Mouse (Mus musculus) heart, postnatal 0 days (tissue): Measurements from ENCODE around the gene Nfasc. TPM values are rescaled to one million over a fixed set of nuclear protein-coding genes. Genes with fewer than 3 reads are reported as not detected.
A peak's percentile ranks its signal among the peaks of the same experiment; 100 is the strongest.

ENCODE experiments used
- ATAC-seq: fragments of 200-750 bp; cut with Nextera tagmentation; 2 replicates; pipeline ENCODE4 v1.8.0; 2017; ENCODE audit warnings: low read depth, moderate number of reproducible peaks, moderate library complexity; ENCODE audit not compliant: insufficient read depth
- DNase-seq: peaks from one replicate; pipeline ENCODE4 v3.0.0-alpha.2; 2016; ENCODE audit warnings: low spot score
- H3K27ac ChIP-seq: fragments of 300-500 bp; sonication (generic); 2 replicates; pipeline ENCODE4 v1.5.1; 2014; ENCODE audit warnings: low read depth, mild to moderate bottlenecking
- H3K27me3 ChIP-seq: fragments of 300-500 bp; sonication (generic); 2 replicates; pipeline ENCODE4 v1.6.1; 2014; ENCODE audit warnings: low read length, mixed read lengths; ENCODE audit not compliant: control insufficient read depth, insufficient read depth
- H3K36me3 ChIP-seq: fragments of 300-500 bp; sonication (generic); replicated peaks from 2 replicates; pipeline ENCODE4 v1.6.1; 2014; ENCODE audit warnings: low read length, mixed read lengths; ENCODE audit not compliant: control insufficient read depth, insufficient read depth
- H3K4me1 ChIP-seq: fragments of 300-500 bp; sonication (generic); 2 replicates; pipeline ENCODE4 v1.6.1; 2014; ENCODE audit warnings: antibody characterized with exemption; ENCODE audit not compliant: control insufficient read depth, insufficient read depth
- H3K4me2 ChIP-seq: fragments of 300-500 bp; sonication (generic); 2 replicates; pipeline ENCODE4 v1.6.1; 2014; ENCODE audit warnings: low read depth, mild to moderate bottlenecking, low read length, moderate library complexity
- H3K4me3 ChIP-seq: fragments of 300-500 bp; sonication (generic); 2 replicates; pipeline ENCODE4 v1.5.1; 2014; ENCODE audit warnings: low read depth, low read length
- H3K9ac ChIP-seq: fragments of 300-500 bp; sonication (generic); replicated peaks from 2 replicates; pipeline ENCODE4 v1.6.1; 2014; ENCODE audit warnings: low read depth, low read length, mixed read lengths
- H3K9me3 ChIP-seq: fragments of 300-500 bp; sonication (generic); replicated peaks from 2 replicates; pipeline ENCODE4 v1.6.1; 2016; ENCODE audit warnings: low read length; ENCODE audit not compliant: control insufficient read depth
- CTCF ChIP-seq: IDR thresholded peaks from 2 replicates; pipeline ENCODE4 v1.5.1; 2016; ENCODE audit warnings: antibody characterized with exemption, control low read depth, low read depth
- EP300 ChIP-seq: IDR thresholded peaks from 2 replicates; pipeline ENCODE4 v1.6.1; 2016; ENCODE audit warnings: antibody characterized with exemption, low read depth
- WGBS: fragments of 180-500 bp; shearing (Covaris S2); extraction: QIAGEN DNeasy Blood & Tissue Kit; methylation state at CpG from one replicate; pipeline ENCODE4 v1.1.7; 2014; 5-methylcytosine and 5-hydroxymethylcytosine counted together
- polyA plus RNA-seq: library from polyadenylated mRNA; unstranded; fragments of >200 nt; fragmentation: Nextera tagmentation; extraction: Ambion mirVana; gene quantifications from 2 replicates; pipeline ENCODE4 v1.2.1, GENCODE M21; 2015
- total RNA-seq: library from RNA; depleted of rRNA; stranded (reverse); fragments of >200 nt; gene quantifications from 2 replicates; pipeline ENCODE4 v1.2.3, GENCODE M21; 2014; ENCODE audit warnings: low replicate concordance; rRNA removed

Gene Nfasc
- total RNA-seq = 0.04 and 0.08 TPM in 2 replicates
- 0.11 and 0.22 TPM in 2 replicates for polyA plus RNA-seq

- Histone ChIP-seq H3K9me3 (no peaks in the 10 kb centered on the region), H3K36me3 (no peaks in the 10 kb centered on the region), H3K4me3 (peak within 1 kb of the TSS; percentile 42), H3K27ac (no peak within 1 kb of the TSS), H3K9ac (no peak within 1 kb of the TSS), H3K4me2 (peak within 1 kb of the TSS; percentile 60), H3K27me3 (peaks cover 63% of the 10 kb centered on the region), H3K4me1 (peaks cover 1% of the 10 kb centered on the region; the same call in 1 of the 2 replicates)
- TF ChIP-seq EP300 (no peak), CTCF (no peak)
- DNase-seq (peak; percentile 43), ATAC-seq (peak; percentile 33; the same call in 1 of the 2 replicates)
- 6% methylated on average over 49 of the region's 51 CpGs for WGBS
Observed at GRCm38 (mm10) chr1:132741175-132741997, at the start of gene Nfasc. TSS of gene Nfasc (minus strand) at chr1:132741797.

DNA sequence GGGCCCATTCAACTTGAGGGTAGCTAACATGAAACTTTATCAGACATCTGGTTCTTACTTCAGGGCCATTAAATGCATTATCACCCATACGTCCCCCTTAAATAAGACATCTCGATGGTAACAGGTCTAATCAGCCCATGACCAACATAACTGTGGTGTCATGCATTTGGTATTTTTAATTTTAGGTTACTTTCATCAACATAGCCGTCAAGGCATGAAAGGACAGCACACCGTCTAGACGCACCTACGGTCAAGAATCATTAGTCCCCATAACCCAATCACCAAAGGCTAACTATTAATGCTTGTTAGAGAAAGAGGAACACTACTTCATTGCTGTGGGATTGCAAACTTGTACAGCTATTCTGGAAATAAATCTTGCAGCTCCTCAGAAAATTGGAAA, 49.5 kb upstream of the Nfasc start:
- no peaks in the 10 kb centered on the region for H3K27me3 ChIP-seq
- ATAC-seq (no peak; the same call in 1 of the 2 replicates), DNase-seq (no peak)
- H3K4me3 ChIP-seq = no peak overlapping the region
- no peaks in the 10 kb centered on the region for H3K9me3 ChIP-seq
- no peak overlapping the region for H3K9ac ChIP-seq
- no peak overlapping the region for H3K4me2 ChIP-seq
- 81% methylated on average over 6 of the region's 6 CpGs for WGBS
- peaks cover 11% of the 10 kb centered on the region; the same call in 1 of the 2 replicates for H3K4me1 ChIP-seq
- H3K36me3 ChIP-seq = no peaks in the 10 kb centered on the region
- TF ChIP-seq EP300 = no peak
- no peak overlapping the region for H3K27ac ChIP-seq

- no peaks in the 10 kb centered on the region for H3K9me3 ChIP-seq
- 18% methylated on average over 5 of the region's 5 CpGs for WGBS
- ATAC-seq (peak; percentile 98), DNase-seq (peak; percentile 92)
- peak overlapping the region; percentile 74 for H3K27ac ChIP-seq
- H3K4me3 ChIP-seq = no peak overlapping the region
- H3K9ac ChIP-seq = no peak overlapping the region; the same call in 1 of the 2 replicates
- H3K27me3 ChIP-seq = no peaks in the 10 kb centered on the region
- H3K4me1 ChIP-seq = peaks cover 11% of the 10 kb centered on the region; the same call in 1 of the 2 replicates
- H3K4me2 ChIP-seq = no peak overlapping the region
- no peaks in the 10 kb centered on the region for H3K36me3 ChIP-seq
- TF ChIP-seq EP300 (no peak), CTCF (no peak)
Observed at GRCm38 (mm10) chr1:132786866-132787265, 45.3 kb upstream of the Nfasc start.

DNA sequence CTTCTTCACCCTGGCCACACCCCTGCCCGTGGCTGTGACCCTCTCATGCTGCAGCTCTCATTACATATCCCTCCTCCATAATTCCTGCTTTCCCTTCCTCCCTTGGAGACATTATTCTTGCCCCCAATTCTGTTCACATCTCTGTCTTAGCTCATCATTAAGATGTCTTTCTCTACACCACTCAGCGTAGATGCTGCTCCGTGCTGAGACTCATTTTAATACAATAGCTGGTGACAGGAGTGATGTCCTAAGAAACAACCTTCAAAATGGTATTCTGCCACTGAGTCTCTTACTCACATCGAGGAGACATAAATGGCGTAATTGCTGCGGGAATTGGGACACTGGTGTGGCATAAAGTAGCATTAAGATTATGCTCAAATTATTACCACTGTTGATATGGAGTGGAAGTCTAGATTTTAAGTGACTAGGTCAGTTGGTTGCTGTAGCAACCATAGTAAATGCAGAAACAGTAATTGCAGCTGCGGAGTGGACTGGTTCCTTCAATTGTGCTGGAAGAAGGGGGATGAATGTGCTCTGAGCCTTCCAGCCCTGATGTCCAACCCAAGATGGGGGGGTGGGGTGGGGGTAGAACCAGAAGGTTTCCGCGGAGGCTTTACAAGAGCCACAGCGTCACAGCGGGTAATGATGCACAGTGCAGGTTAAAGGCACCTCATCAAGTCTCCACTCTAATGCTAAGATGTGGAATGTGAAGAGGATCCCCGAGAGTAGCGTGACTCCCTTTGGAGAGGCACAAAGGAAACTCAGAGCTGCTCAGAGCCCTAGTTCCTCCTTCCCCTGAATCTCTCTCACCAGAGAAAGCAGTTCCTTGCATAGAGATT, 40.2 kb upstream of the Nfasc start:
- WGBS = 75% methylated on average over 13 of the region's 13 CpGs
- Histone ChIP-seq H3K4me1 (peaks cover 7% of the 10 kb centered on the region; the same call in 1 of the 2 replicates), H3K4me2 (no peak overlapping the region), H3K27ac (no peak overlapping the region), H3K27me3 (no peaks in the 10 kb centered on the region), H3K9me3 (no peaks in the 10 kb centered on the region), H3K36me3 (no peaks in the 10 kb centered on the region), H3K9ac (no peak overlapping the region), H3K4me3 (no peak overlapping the region)
- ATAC-seq = no peak
- no peak for TF ChIP-seq CTCF
- TF ChIP-seq EP300 = no peak
- DNase-seq = no peak

DNA sequence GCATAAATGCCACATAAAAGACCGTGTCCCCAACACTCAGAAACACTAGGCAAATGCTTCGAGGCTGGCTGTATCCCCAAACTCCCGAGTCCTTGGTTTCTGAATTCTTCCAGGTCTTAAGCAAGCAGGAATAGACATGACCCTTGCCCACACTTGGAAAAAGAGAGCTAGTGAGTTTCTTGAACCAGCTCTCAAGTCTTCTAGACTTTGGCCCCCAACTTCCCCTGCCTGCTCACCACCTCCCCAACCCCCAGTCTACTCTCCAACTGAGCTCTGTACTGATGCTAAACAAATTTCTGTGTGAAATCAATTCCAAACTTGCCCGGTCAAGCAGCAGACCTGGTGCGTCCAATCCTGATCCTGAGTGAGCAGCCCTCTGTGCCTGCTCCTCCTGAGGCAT, 39.4 kb upstream of the Nfasc start:
- H3K9me3 ChIP-seq = no peaks in the 10 kb centered on the region
- no peaks in the 10 kb centered on the region for H3K27me3 ChIP-seq
- 77% methylated on average over 5 of the region's 5 CpGs for WGBS
- no peak for ATAC-seq
- H3K36me3 ChIP-seq = no peaks in the 10 kb centered on the region
- no peak overlapping the region for H3K4me2 ChIP-seq
- no peak overlapping the region for H3K27ac ChIP-seq
- H3K9ac ChIP-seq = no peak overlapping the region
- no peak overlapping the region for H3K4me3 ChIP-seq
- no peaks in the 10 kb centered on the region for H3K4me1 ChIP-seq
- DNase-seq = no peak
- TF ChIP-seq CTCF (no peak), EP300 (no peak)
